Mouse (Mus musculus): ENCODE data around the gene Cdca3.

Gene Cdca3

GRCm38 (mm10) chr6:124863658-124864298, 34.4 kb downstream of the Cdca3 start, which contains the start of gene Gpr162:
Gene Gpr162 (minus strand): TSS chr6:124863983.
- no peak for DNase-seq (ENCODE audit: low read depth, low spot score)

GRCm38 (mm10) chr6:124865766-124866362, 36.5 kb downstream of the Cdca3 start:
- DNase-seq (ENCODE audit: low read depth, low spot score), result no peak

GRCm38 (mm10) chr6:124866560-124866959, 37.2 kb downstream of the Cdca3 start:
- DNase-seq (ENCODE audit: low read depth, low spot score), result no peak

GRCm38 (mm10) chr6:124874348-124874747, 45.0 kb downstream of the Cdca3 start:
- DNase-seq (ENCODE audit: low read depth, low spot score), result no peak

GRCm38 (mm10) chr6:124879390-124879789, 50.0 kb downstream of the Cdca3 start:
- no peak for DNase-seq (ENCODE audit: low read depth, low spot score)

GRCm38 (mm10) chr6:124881821-124882220, 52.5 kb downstream of the Cdca3 start:
- no peak for DNase-seq (ENCODE audit: low read depth, low spot score)

Measured in retina, postnatal 7 days (tissue).